Mouse (Mus musculus): ENCODE data around the gene Hsp90ab1. TPM values are rescaled to one million over a fixed set of nuclear protein-coding genes. Genes with fewer than 3 reads are reported as not detected.

Hsp90ab1 gene
- polyA plus RNA-seq, 1 experiment from 2014 or later = 1,400 TPM

DNA sequence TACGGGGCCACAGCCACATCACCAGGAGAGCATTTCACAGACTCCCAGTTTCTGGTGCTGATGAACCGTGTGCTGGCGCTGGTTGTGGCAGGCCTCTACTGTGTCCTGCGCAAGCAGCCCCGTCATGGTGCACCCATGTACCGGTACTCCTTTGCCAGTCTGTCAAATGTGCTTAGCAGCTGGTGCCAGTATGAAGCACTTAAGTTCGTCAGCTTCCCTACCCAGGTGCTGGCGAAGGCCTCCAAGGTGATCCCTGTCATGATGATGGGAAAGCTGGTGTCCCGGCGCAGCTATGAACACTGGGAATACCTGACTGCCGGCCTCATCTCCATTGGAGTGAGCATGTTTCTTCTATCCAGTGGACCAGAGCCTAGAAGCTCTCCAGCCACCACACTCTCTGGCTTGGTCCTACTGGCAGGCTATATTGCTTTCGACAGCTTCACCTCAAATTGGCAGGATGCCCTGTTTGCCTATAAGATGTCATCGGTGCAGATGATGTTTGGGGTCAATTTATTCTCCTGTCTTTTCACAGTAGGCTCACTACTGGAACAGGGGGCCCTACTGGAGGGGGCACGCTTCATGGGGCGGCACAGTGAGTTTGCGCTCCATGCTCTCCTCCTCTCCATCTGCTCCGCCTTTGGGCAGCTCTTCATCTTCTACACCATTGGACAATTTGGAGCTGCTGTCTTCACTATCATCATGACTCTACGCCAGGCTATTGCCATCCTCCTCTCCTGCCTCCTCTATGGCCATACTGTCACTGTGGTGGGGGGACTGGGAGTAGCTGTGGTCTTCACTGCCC is 6.5 kb downstream of the Hsp90ab1 start:
- H3K4me1 ChIP-seq (ENCODE audit: control insufficient read depth, insufficient read depth, low read length) = peaks cover 23% of the 10 kb centered on the region
- H3K9me3 ChIP-seq (replicated peaks; ENCODE audit: control insufficient read depth, low read length) = no peaks in the 10 kb centered on the region
- 58% methylated on average over 18 of the region's 18 CpGs for WGBS
- H3K9ac ChIP-seq (ENCODE audit: low read length) = no peak overlapping the region
- no peaks in the 10 kb centered on the region for H3K27me3 ChIP-seq (ENCODE audit: control insufficient read depth, insufficient read depth, low read length)
- no peak overlapping the region for H3K4me2 ChIP-seq (ENCODE audit: low read depth, low read length)
- ATAC-seq (ENCODE audit: insufficient read depth, low FRiP score) = no peak
- H3K27ac ChIP-seq (ENCODE audit: low read length) = peak overlapping the region; percentile 4; the same call in 1 of the 2 replicates
- peaks cover 44% of the 10 kb centered on the region for H3K36me3 ChIP-seq (ENCODE audit: control insufficient read depth, insufficient read depth, low read length)
- no peak overlapping the region for H3K4me3 ChIP-seq (replicated peaks; ENCODE audit: low read length)

DNA sequence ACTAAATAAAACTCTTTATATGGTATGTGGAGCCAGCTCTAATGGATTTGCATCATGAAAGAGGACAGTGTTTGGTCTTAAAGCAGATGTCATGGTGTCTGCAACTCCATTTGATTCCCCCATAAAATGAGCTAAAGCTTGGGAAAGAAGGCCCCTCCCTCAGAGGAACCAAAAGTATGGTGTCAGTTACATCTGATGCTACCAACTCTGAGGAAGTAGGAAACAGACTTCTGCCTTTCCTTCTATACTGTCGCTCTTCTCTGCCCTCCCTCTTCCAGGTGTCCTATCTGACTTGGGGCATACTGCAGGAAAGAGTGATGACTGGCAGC is 7.1 kb downstream of the Hsp90ab1 start:
- Histone ChIP-seq H3K4me3 (replicated peaks; ENCODE audit: low read length) (no peak overlapping the region), H3K4me1 (ENCODE audit: control insufficient read depth, insufficient read depth, low read length) (peaks cover 21% of the 10 kb centered on the region), H3K27ac (ENCODE audit: low read length) (no peak overlapping the region), H3K4me2 (ENCODE audit: low read depth, low read length) (no peak overlapping the region), H3K36me3 (ENCODE audit: control insufficient read depth, insufficient read depth, low read length) (peaks cover 38% of the 10 kb centered on the region), H3K27me3 (ENCODE audit: control insufficient read depth, insufficient read depth, low read length) (no peaks in the 10 kb centered on the region), H3K9ac (ENCODE audit: low read length) (no peak overlapping the region), H3K9me3 (replicated peaks; ENCODE audit: control insufficient read depth, low read length) (no peaks in the 10 kb centered on the region)
- no peak for ATAC-seq (ENCODE audit: insufficient read depth, low FRiP score)
- 81% methylated on average over 1 of the region's 1 CpGs for WGBS

DNA sequence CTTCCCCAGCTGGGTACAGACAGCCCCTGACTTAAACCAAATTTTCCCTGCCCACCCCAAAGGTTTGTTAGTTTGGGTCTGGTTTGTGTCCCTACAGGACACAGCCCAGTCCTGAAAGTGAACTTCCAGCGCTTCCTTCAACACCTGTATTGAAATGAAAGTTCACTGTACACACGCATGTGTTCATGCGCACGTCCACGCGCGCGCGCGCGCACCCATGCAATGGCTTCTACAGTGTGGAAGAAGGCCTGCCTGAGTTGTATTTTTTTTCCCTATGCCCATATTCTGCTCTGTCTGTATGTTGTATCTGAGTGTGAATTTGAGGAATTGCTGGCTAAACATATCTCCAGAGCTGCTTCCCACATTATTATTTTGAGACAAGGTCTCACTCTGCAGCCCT is 8.0 kb downstream of the Hsp90ab1 start:
- WGBS = 89% methylated on average over 11 of the region's 11 CpGs
- no peak for ATAC-seq (ENCODE audit: insufficient read depth, low FRiP score)
- H3K27ac ChIP-seq (ENCODE audit: low read length) = peak overlapping the region; percentile 84; the same call in 1 of the 2 replicates

DNA sequence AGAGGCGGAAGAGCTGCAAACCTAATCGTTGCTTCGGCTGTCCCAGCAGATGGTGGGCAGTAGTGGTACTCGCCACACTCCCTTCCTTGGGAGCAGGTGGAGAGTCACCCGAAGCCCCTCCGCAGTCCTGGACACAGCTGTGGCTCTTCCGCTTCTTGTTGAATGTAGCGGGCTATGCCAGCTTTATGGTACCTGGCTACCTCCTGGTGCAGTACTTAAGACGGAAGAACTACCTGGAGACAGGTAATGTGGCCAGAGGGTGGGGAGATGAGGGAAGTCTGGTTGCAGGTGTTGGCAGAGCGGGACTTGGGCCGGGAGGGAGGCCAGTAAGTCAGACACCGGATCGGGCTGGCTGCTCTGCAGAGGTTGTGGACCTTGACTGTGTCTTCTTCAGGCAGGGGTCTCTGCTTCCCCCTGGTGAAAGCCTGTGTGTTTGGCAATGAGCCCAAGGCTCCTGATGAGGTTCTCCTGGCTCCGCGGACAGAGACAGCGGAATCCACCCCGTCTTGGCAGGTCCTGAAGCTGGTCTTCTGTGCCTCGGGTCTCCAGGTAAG is 8.5 kb downstream of the Hsp90ab1 start:
- WGBS = 6% methylated on average over 18 of the region's 18 CpGs
- H3K4me1 ChIP-seq (ENCODE audit: control insufficient read depth, insufficient read depth, low read length) = peaks cover 15% of the 10 kb centered on the region
- no peak for ATAC-seq (ENCODE audit: insufficient read depth, low FRiP score)
- peaks cover 26% of the 10 kb centered on the region for H3K36me3 ChIP-seq (ENCODE audit: control insufficient read depth, insufficient read depth, low read length)
- H3K27me3 ChIP-seq (ENCODE audit: control insufficient read depth, insufficient read depth, low read length) = no peaks in the 10 kb centered on the region
- H3K4me2 ChIP-seq (ENCODE audit: low read depth, low read length) = peak overlapping the region; percentile 98
- peak overlapping the region; percentile 96 for H3K4me3 ChIP-seq (replicated peaks; ENCODE audit: low read length)
- no peaks in the 10 kb centered on the region for H3K9me3 ChIP-seq (replicated peaks; ENCODE audit: control insufficient read depth, low read length)
- peak overlapping the region; percentile 98 for H3K9ac ChIP-seq (ENCODE audit: low read length)
- peak overlapping the region; percentile 84 for H3K27ac ChIP-seq (ENCODE audit: low read length)

More for the DNA sequence above, 8.0 kb downstream of the Hsp90ab1 start:
- Histone ChIP-seq H3K9me3 (replicated peaks; ENCODE audit: control insufficient read depth, low read length) (no peaks in the 10 kb centered on the region), H3K4me1 (ENCODE audit: control insufficient read depth, insufficient read depth, low read length) (peaks cover 20% of the 10 kb centered on the region), H3K36me3 (ENCODE audit: control insufficient read depth, insufficient read depth, low read length) (peaks cover 30% of the 10 kb centered on the region), H3K9ac (ENCODE audit: low read length) (peak overlapping the region; percentile 98), H3K4me2 (ENCODE audit: low read depth, low read length) (peak overlapping the region; percentile 98), H3K4me3 (replicated peaks; ENCODE audit: low read length) (peak overlapping the region; percentile 96), H3K27me3 (ENCODE audit: control insufficient read depth, insufficient read depth, low read length) (no peaks in the 10 kb centered on the region)

- H3K27me3 ChIP-seq (ENCODE audit: control insufficient read depth, insufficient read depth, low read length) = no peaks in the 10 kb centered on the region
- H3K4me1 ChIP-seq (ENCODE audit: control insufficient read depth, insufficient read depth, low read length) = peaks cover 14% of the 10 kb centered on the region
- under 1% methylated on average over 59 of the region's 61 CpGs for WGBS
- peak; percentile 91 for ATAC-seq (ENCODE audit: insufficient read depth, low FRiP score)
- H3K9me3 ChIP-seq (replicated peaks; ENCODE audit: control insufficient read depth, low read length) = no peaks in the 10 kb centered on the region
- H3K4me2 ChIP-seq (ENCODE audit: low read depth, low read length) = peak within 1 kb of the TSS; percentile 98
- peaks cover 19% of the 10 kb centered on the region for H3K36me3 ChIP-seq (ENCODE audit: control insufficient read depth, insufficient read depth, low read length)
- H3K9ac ChIP-seq (ENCODE audit: low read length) = peak within 1 kb of the TSS; percentile 98
- peak within 1 kb of the TSS; percentile 84 for H3K27ac ChIP-seq (ENCODE audit: low read length)
- H3K4me3 ChIP-seq (replicated peaks; ENCODE audit: low read length) = peak within 1 kb of the TSS; percentile 96
Measured at GRCm38 (mm10) chr17:45563655-45564530, 9.2 kb downstream of the Hsp90ab1 start, which contains the start of gene Slc35b2. Gene Slc35b2 (plus strand): TSS chr17:45563874.

DNA sequence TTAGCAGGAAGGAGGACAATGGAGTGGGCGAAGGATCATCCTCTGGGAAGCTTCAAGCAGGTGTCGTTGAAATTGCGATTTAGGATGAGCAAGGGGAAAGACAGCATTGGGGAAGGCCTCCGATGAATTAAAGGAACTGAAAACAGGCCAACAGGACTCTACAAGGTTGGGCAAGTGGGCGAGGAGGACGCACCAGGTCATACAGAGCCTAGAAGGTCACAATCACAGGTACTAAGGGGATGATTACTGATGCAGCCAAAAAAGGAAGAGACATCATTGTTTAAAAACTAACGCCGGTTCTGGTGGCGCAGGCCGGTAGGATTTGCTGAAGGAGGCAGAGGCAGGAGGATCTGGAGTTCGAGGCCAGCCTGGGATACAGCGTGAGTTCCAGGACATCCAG is 9.9 kb downstream of the Hsp90ab1 start:
- H3K4me2 ChIP-seq (ENCODE audit: low read depth, low read length) = no peak overlapping the region

DNA sequence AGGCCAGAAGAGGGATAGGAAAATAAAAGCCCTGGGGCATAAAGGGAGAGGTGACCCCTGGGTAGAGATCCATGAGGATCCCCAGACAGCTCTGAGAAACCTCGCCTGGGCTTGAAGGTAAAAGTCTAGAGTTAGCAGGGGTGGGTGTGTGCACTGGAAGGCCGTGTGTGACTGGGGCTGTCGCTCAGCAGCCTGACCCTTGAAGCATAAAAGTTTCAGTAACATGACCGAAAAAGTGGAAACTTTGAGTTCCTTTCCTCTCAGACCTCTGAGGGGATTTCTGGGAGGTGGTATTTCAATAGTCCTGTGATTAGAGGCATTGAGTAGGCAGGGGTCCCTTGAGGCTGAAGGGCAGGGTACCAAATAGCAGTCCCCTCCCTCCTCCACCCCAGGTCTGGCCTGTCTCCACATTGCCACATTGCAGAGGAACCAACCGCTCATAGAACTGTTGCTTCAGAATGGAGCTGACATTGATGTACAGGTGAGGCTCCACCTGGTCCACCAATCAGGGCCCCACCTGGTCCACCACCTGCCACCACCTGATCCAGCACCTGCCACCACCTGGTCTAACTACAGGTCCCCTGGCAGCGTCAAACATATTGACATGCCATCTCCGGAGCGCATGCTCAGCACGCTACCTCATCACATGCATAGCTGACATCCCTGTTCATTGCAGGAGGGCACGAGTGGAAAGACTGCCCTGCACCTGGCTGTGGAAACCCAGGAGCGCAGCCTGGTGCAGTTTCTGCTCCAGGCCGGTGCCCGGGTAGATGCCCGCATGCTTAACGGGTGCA is 13.1 kb downstream of the Hsp90ab1 start:
- no peak overlapping the region for H3K4me2 ChIP-seq (ENCODE audit: low read depth, low read length)
- peaks cover 9% of the 10 kb centered on the region for H3K4me1 ChIP-seq (ENCODE audit: control insufficient read depth, insufficient read depth, low read length)
- H3K9ac ChIP-seq (ENCODE audit: low read length) = no peak overlapping the region
- ATAC-seq (ENCODE audit: insufficient read depth, low FRiP score) = no peak
- H3K27ac ChIP-seq (ENCODE audit: low read length) = no peak overlapping the region
- H3K27me3 ChIP-seq (ENCODE audit: control insufficient read depth, insufficient read depth, low read length) = peaks cover 9% of the 10 kb centered on the region
- no peaks in the 10 kb centered on the region for H3K36me3 ChIP-seq (ENCODE audit: control insufficient read depth, insufficient read depth, low read length)
- H3K4me3 ChIP-seq (replicated peaks; ENCODE audit: low read length) = no peak overlapping the region
- 83% methylated on average over 15 of the region's 15 CpGs for WGBS
- no peaks in the 10 kb centered on the region for H3K9me3 ChIP-seq (replicated peaks; ENCODE audit: control insufficient read depth, low read length)

More for the DNA sequence above, 9.9 kb downstream of the Hsp90ab1 start:
- Histone ChIP-seq H3K4me1 (ENCODE audit: control insufficient read depth, insufficient read depth, low read length) (peaks cover 14% of the 10 kb centered on the region), H3K27ac (ENCODE audit: low read length) (no peak overlapping the region), H3K36me3 (ENCODE audit: control insufficient read depth, insufficient read depth, low read length) (peaks cover 13% of the 10 kb centered on the region), H3K27me3 (ENCODE audit: control insufficient read depth, insufficient read depth, low read length) (no peaks in the 10 kb centered on the region), H3K9ac (ENCODE audit: low read length) (no peak overlapping the region), H3K9me3 (replicated peaks; ENCODE audit: control insufficient read depth, low read length) (no peaks in the 10 kb centered on the region), H3K4me3 (replicated peaks; ENCODE audit: low read length) (no peak overlapping the region)
- no peak for ATAC-seq (ENCODE audit: insufficient read depth, low FRiP score)
- WGBS = 68% methylated on average over 12 of the region's 12 CpGs

- H3K36me3 ChIP-seq (ENCODE audit: control insufficient read depth, insufficient read depth, low read length) = no peaks in the 10 kb centered on the region
- no peak overlapping the region for H3K27ac ChIP-seq (ENCODE audit: low read length)
- peaks cover 4% of the 10 kb centered on the region; the same call in 1 of the 2 replicates for H3K4me1 ChIP-seq (ENCODE audit: control insufficient read depth, insufficient read depth, low read length)
- H3K4me3 ChIP-seq (replicated peaks; ENCODE audit: low read length) = no peak overlapping the region
- peaks cover 9% of the 10 kb centered on the region for H3K27me3 ChIP-seq (ENCODE audit: control insufficient read depth, insufficient read depth, low read length)
- ATAC-seq (ENCODE audit: insufficient read depth, low FRiP score) = no peak
- 0 out of 2 replicates have a peak overlapping the region, but pooled peaks have one; percentile 16 for H3K9ac ChIP-seq (ENCODE audit: low read length)
- WGBS = 71% methylated on average over 16 of the region's 16 CpGs
- H3K4me2 ChIP-seq (ENCODE audit: low read depth, low read length) = no peak overlapping the region
- H3K9me3 ChIP-seq (replicated peaks; ENCODE audit: control insufficient read depth, low read length) = no peaks in the 10 kb centered on the region
Measured at GRCm38 (mm10) chr17:45557998-45558862, 14.8 kb downstream of the Hsp90ab1 start.
